Mouse (Mus musculus): ENCODE results near the gene 3110082J24Rik.

The 3110082J24Rik gene

DNA sequence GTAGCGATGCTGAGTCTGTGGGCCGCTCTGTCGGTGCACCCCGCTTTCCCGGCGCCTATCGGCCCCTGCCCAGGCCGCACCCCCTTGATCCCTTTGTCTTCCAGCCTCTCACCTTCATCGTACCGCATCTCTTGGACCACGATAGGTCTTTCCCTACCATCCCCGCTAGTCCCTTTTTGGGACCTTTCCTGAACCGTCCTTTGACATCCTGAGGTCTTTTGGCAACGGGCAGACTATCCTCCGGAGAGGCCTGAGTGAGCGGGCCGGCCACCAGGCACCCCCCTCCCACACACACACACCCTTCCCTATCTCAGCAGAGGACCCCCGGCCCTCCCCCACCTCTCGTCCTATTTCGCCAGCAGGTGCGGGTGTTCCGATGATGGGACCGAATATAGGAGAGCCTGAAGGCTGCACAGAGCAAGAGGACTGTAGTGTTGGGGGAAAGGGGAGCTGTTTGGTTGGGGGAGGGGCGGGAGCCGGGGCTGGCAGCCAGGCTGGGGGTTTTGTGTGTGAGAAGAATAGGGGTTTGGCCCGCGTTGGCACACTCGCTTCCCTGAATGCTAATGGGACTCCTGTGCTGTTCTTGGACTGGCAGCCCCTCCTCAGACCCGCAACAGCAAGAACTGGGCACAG, at the start of gene 3110082J24Rik:
TSS of gene 3110082J24Rik (minus strand) at position 419 of the 633 bp plus-strand sequence.
- no peak for DNase-seq

GRCm38 (mm10) chr5:30155395-30155792, 49.5 kb upstream of the 3110082J24Rik start:
- DNase-seq: no peak

- DNase-seq: peak; percentile 96
Measured at GRCm38 (mm10) chr5:30154474-30155394, 48.8 kb upstream of the 3110082J24Rik start, which contains the start of the genes Hadha and Hadhb. Gene Hadha, minus strand, starts transcription at chr5:30155162. Gene Hadhb, plus strand, starts transcription at chr5:30155248.

DNA sequence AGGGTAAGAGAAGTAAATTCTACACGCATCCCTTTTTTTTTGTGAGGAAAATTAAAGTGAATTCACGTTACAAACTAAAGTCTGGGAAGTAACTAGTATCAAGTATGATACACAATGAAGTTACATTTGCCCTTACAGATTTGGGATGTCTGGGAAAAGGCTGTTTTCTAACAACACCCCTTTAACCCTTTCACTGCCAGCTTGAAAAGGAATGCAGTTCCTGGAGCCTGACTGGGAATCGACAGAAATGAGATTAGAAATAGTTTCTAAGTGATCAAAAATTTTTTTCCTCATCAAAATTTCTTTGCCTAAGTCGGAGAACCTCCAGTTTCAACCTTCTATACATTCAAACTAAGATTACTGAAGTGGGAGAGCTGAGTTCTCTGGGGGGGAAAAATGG, 48.1 kb upstream of the 3110082J24Rik start:
- no peak for DNase-seq

- no peak for DNase-seq
Measured at GRCm38 (mm10) chr5:30153222-30153621, 47.3 kb upstream of the 3110082J24Rik start.

- DNase-seq: no peak
Measured at GRCm38 (mm10) chr5:30152413-30152812, 46.5 kb upstream of the 3110082J24Rik start.

GRCm38 (mm10) chr5:30152007-30152406, 46.1 kb upstream of the 3110082J24Rik start:
- no peak for DNase-seq

- DNase-seq: no peak
Measured at GRCm38 (mm10) chr5:30148133-30148920, 42.4 kb upstream of the 3110082J24Rik start.

- DNase-seq: no peak
Measured at GRCm38 (mm10) chr5:30146526-30146925, 40.6 kb upstream of the 3110082J24Rik start.

DNA sequence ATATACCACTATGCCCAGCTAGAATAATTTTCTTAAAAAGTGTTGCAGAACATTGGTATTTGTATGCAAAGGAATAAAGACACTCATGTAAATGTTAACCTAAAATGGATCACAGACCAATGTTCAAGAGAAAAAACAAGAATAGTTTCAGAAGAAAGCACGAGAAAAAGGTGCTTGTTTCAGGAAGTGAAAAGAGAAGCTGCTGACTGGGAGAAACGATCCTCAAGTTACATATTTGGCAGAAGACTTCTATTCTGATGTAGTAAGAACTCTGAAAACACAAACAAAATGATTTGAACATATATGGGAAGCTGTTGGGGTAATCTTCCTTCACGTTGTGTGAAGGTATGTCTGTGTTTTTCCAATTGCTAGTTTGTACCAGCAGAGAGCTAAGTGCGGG, 32.3 kb upstream of the 3110082J24Rik start:
- no peak for DNase-seq

DNA sequence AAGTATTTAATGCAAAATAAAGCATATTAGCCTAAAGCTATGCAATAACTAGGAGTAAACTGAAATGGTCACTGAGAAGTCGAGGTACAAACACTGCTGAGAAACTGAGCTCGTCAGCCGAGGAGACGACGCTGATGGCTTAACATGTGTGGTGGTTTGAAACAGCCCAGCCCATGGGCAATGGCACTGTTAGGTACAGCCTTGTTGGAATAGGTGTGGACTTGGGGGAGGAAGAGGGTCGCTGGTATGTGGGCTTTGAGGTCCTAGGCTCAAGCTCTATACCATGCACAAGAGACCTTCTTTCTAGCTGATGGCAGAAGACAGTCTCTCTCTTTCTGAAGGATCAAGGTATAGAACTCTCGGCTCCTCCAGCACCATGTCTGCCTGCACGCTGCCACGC, 31.4 kb upstream of the 3110082J24Rik start:
- DNase-seq: no peak

GRCm38 (mm10) chr5:30135711-30136231, 29.9 kb upstream of the 3110082J24Rik start:
- DNase-seq: no peak

- DNase-seq: no peak
Measured at GRCm38 (mm10) chr5:30132173-30132572, 26.3 kb upstream of the 3110082J24Rik start.

DNA sequence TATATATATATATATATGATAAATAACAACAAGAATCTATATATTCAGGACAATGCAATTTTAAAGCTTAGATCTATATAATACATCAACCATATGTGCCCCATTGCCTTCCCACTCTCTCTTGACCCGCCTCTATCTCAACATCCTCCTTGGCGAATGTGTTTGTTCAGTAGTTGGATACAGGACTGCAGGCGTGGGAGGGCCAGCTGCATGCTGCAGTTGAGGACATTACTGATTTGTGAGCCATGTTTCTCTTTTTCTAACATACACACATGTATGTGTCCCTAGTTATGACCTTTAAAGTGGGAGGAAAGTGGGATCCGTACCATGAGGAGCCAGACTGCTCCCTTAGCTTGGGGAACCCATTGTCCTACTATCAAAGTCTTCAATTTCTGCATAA, 25.4 kb upstream of the 3110082J24Rik start:
- DNase-seq: no peak

DNA sequence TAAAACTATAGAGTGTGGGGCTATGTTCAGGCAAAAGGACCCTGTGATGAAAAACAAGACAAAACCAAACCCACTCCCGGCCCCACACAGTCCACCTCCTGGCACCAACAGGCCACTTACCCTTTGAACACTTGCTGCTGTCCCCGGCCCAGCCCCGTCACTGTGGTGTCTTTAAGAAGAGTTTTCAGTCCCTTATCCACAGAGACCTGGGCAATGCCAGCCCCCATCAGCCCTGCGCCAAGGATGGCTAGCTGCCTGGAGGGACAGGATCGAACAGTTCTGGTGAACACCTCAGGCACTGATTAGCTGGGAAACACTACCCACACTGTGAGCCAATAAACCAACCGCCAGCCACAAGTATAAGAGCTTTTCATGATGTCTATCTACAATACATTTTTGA, 22.8 kb upstream of the 3110082J24Rik start:
- no peak for DNase-seq

GRCm38 (mm10) chr5:30127921-30128597, 22.2 kb upstream of the 3110082J24Rik start:
- DNase-seq: no peak

- DNase-seq: no peak
Measured at GRCm38 (mm10) chr5:30126756-30127155, 20.9 kb upstream of the 3110082J24Rik start.

- DNase-seq: peak; percentile 19
Measured at GRCm38 (mm10) chr5:30125587-30125986, 19.7 kb upstream of the 3110082J24Rik start.

- no peak for DNase-seq
Measured at GRCm38 (mm10) chr5:30122481-30122880, 16.6 kb upstream of the 3110082J24Rik start.

DNA sequence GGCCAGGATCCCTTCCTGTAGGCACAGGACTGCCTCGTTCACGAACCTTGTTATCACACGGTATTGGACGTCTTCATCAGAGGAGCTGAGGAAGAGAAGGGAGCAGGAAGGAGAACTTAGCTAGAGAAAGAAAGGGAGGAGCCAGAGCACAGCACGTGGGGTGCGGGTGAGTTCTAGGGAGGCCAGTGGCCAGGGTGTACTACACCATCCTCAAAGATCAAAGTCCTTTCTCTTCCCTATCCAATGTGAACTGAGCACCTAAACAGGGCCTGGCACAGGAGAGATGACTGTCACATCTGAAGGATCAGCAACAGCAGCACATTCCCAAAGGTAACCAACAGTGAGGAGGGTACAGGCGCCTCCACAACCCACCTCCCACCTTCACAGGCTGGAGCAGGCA, 14.2 kb upstream of the 3110082J24Rik start:
- no peak for DNase-seq

DNA sequence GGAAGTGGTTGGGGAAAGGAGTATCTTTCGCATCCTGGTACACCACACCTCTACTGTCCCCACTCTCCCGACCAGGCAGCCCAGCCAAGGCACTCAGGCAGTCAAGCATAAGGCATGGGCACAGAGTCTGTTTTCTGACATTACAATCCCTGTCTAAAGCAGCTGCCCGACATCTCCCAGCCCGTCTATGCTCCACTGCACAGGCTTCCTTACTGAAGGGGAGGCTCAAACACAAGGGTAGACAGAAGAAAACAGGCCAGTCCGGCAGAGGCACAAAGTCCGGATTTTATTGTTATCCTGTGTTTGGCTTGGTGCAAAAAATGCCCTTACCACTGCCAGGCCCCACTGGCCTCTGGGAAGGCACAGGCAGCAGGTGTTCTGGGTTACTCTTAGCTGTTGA, 13.3 kb upstream of the 3110082J24Rik start:
- no peak for DNase-seq

GRCm38 (mm10) chr5:30118018-30118417, 12.1 kb upstream of the 3110082J24Rik start:
- DNase-seq: no peak
